Mouse (Mus musculus) spleen, postnatal 4 days (tissue): Measurements from ENCODE around the gene Inip.

Experiments used
- DNase-seq, 2 experiments: peaks; one replicate each; pipeline ENCODE4 v3.0.0; 2022; ENCODE audit warnings: low spot score in 2 of 2

Gene Inip

GRCm38 (mm10) chr4:59801489-59801888 is at the start of gene Inip:
Inip (minus strand) TSS chr4:59801589.
- DNase-seq: no peak

DNA sequence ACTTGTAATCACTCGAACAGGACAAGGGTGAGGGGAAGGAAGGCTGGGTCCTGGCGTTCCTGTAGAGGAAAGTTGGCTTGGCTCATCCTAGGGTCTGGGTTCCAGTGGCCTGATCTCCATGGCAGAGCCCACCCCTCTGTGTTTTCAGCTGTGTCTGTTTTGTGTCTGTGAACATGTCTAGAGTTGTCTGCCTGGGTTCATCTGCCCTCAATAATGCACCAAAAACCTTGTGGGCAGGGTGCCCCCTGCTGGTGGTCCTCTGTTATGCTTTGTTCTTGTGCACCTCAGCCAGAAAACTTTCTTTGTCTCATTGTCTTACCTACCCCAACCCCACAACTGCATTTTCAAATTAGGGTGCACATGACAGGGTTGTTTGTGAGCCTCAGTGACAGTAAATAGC is 48.8 kb upstream of the Inip start:
- peak; percentile 73 to 90 for DNase-seq

DNA sequence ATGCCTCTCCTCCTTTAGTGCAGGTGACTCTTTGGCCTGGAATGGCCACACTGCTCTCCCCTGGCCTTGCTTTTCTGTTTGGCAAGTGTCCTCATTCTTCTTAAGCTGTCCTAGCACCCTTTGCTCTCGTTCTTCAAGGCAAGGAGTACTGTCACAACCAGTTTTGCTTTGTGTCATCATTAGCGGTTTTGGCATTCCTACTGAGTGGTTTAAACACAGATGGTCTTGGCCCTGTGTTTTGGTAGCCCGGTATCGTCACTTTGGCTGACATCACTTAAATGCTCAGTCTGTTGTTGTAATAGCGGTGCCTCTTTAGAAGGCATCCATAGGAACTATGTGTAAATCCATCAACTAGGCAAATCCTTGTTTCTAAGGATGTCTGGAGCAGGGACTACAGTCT is 46.1 kb upstream of the Inip start:
- no peak for DNase-seq

GRCm38 (mm10) chr4:59845245-59845637 is 43.9 kb upstream of the Inip start:
- no peak for DNase-seq

DNA sequence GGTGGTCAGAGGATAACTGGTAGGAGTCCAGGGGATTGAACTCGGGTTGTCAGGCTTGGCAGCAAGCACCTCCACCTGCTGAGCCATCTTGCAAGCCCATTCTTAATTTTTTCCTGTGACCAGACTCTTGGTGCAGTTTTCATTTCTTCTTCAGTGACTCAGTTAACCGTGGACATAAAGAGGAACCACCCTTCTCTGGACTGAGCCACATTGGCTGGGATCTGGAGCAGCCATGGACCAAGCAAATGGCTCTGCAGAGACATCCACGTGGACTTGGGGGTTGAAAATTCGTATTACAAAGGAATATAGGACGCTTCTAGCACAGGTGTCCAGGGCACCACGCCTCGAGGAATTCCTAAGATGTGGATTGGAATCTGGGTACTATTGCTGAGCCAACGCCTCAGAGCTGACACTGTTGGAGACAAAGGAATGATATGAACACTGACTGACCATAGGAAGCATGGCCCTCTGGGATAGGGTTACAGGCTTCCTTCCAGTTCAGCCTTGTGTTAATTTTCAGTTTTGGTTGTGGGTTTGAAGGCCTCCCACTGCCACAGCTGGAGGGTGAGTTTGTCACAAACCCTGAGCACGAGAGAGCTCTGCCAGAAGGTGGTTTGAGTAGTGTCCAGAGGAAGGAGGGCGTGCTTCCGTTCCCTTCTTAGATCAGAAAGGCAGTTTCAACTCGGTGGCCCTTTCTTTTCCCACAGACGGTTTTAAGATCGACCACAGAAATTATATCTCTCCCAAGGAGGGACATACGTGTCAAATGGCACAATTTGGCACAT is 43.3 kb upstream of the Inip start:
- no peak for DNase-seq

DNA sequence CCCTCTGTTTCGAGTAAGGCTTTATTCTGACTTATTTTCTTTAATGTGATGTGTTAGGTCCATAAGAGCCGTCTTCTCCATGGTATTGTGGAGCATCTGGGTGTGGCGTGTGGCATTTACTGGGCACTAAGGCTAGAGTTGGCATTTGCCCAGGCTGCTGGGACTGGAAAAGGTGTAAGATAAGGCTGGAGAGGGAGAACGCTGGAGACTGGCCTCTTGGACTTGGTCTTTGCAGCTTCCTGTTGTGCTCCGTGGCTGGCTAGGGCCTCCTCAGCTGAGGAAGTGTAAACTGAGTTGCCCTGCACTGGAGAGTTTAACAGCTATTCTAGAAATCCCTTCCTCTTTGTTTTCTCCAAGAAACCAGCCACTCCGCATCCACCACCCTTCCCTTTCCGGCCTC is 36.3 kb upstream of the Inip start:
- DNase-seq: no peak

DNA sequence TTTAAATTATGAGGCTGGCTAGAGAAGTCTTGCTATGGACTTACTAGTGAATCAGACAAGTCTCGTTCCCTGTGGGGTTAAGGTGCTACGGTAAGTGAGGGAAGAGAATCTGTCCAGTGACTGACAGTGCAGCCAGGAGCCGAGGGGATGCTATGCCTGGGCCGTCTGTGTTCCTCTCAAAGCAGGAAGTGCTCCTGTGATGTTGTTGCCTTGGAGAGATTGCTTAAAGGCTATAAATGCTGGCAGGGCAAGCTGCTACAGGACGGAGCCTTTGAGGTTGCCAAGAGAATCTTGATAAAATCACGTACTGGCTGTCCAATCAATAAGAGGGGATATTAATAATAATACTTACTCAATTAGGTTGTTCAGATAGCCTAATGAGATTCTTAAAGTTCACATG is 31.4 kb upstream of the Inip start:
- no peak for DNase-seq

GRCm38 (mm10) chr4:59831038-59831437 is 29.6 kb upstream of the Inip start:
- no peak for DNase-seq

GRCm38 (mm10) chr4:59829072-59829471 is 27.7 kb upstream of the Inip start:
- DNase-seq: no peak

DNA sequence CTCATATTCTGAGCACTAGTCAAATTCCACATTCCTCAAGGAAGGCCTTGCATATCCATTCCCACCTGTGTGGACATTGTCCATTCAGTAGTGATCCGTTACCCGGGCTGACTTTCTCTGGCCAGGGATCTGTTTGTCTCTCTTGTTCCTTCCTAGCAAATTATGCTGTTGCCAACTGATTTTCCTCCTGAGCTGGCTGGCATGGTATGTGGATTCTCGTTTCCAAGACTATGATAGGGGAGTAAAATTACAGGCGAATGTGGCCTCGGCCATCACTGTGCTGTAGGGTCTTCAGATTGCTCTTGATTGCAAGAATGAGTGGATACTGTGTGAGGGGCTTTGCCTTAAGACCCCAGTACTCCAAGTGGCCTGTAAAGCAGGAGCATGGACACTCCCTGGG is 25.0 kb upstream of the Inip start:
- DNase-seq: no peak

DNA sequence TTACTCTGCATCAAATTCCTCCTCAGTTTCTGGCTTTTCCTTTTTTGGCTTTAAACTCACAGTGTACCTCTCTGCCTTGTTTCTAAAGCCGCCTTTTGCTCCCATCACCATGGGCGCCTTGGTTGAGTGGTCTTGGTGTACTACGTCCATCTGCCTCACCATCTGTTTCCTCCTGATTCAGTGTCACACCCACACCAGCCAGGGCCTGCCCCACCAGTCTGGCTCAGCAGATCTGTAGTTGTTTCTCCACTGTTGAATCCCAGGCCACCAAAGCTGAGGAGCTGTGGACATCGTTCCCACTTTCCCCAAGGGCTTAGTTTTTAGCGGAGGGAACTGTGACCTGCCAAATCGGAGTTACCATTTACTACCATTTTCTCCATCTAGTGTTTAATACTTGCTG is 24.2 kb upstream of the Inip start:
- peak in 1 of 2 experiments; percentile 35 for DNase-seq

GRCm38 (mm10) chr4:59824860-59825259 is 23.5 kb upstream of the Inip start:
- DNase-seq: no peak

GRCm38 (mm10) chr4:59823470-59823869 is 22.1 kb upstream of the Inip start:
- DNase-seq: no peak

DNA sequence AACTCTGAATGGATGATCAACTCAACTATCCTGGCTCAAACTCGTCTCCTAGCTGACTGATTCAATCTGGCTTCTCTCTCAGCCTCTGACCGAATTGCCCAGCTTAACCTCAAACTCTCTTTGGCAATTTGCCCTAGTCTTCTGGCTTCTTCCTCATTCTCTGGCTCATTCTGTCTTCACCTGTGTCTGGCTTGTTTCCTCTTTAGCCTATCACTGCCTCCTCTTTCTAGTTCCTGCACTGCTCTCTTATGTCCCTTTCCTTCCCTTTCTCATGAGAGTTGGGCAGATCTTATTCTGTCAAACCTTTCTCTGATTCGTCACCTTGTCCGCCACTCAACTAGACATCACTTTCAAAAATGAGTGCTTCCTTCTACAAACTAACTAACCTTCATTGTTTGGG is 20.7 kb upstream of the Inip start:
- no peak for DNase-seq

- DNase-seq: no peak
Observed at GRCm38 (mm10) chr4:59821516-59821915, 20.1 kb upstream of the Inip start.

DNA sequence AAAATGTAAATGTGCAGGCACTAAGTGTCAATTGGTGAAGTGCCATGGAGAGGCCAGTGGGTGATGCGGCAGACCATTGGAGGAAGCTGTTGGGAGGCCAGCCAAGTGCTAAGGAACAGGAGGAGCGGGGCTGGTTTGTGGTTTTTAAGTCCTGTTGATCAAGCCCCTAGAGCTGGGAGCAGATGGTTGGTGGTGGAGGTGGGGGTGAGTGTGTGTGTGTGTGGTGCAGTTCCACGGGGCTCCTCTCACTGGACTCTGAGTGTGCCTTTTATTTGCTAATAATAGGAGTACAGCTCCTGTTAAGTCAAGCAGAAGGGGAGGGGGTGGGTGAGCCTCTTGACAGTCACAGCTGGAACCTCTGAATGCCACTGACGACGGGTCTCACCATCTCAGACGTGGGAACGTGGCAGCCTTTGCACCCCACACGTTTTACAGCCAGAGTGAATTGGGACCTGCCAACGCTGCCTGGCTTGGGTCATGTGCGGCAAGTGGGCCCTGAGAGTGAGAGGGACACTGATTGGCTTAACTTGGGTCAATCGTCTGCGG is 18.2 kb upstream of the Inip start:
- no peak for DNase-seq

DNA sequence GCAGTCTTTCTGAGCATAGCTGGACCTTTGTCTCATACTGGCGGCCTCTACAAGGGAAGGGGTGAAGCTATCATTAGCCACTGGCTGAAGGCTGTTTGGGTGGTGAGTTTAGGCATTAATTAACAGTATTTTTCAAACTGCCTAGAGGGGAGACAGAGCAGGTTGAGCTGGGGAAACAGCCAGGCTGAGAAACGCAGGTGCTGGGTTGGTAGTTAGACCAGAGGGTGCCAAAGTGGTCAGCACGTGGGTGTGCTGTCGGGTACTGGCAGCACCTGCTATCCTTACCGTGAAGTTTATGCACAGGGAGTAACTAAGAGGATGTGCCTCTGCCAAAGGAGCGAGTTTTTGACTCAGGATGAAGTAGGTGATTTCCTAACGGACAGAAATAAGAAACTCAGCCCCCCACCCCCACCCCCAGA is 17.7 kb upstream of the Inip start:
- DNase-seq: no peak

DNA sequence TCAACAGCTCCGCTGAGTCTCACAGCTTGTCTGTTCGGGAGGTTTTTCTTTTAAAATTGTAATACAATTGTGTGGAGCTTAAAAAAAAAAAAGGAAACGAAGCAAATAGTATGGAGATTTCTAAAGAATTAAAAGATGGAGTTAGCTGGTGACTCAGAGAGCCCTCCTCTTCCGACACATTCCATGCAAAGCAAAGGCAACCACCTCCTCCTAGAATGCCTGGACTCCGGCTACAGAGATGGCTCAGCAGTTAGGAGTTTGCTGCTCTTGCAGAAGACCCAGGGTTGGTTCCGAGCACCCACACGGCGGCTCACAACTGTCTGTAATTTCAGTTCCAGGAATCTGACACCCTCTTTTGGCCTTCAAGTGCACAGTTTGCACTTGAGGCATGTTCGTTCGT is 17.1 kb upstream of the Inip start:
- DNase-seq: no peak

DNA sequence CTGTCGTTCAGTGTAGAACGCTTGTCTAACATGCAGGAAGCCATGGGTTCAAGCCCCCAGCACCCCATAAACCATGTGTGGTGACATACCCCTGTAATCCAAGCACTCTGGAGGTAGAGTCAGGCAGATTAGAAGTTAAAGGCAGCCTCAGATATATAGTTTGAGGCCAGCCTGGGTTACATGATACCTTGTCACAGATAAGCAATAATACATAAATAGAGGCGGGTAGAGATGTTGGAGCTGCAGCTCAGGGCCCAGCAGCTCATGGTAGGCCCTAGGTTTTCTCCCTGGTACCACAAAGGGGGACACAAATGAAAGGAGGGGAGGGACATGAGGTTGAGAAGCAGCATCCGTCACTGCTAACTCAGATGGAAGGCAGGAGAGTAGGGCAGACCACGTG is 16.4 kb upstream of the Inip start:
- no peak for DNase-seq

DNA sequence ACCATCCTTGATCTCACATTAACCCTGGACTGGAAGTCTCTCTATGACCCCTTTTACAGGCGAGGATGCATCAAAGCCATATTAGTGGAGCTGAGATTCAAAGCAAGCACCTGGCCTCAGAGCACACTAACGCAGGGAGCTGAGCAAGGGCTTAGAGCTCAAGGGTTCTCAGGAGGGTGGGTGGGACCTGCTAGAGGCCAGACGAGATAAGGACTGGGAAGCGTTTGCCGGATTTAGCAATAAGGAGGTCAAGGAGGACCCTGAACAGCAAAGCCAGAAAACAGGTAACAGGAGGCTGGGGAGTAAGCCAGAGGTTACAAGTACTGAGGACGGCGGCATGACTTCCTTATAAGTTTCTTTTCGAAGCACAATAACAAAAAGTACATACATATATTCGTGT is 15.1 kb upstream of the Inip start:
- no peak for DNase-seq

DNA sequence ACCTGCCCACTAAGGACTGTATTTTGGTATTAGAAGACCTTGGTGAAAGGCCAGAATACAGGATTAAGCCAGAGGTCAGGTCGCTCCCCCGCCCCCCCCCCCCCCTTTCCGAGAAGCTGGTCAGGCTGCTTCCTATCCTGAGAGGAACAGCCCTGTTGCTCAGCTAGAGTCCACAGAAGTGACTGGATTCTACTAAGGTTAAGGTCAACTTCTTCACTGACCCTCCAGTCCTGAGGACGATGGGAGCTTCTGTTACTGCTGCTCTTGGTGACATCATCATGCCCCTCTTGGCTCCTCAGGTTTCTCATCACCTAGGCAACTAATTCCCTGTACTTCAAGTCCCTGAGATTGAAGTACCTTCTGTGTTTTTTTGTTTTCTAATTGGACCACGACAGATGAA is 14.6 kb upstream of the Inip start:
- DNase-seq: no peak

DNA sequence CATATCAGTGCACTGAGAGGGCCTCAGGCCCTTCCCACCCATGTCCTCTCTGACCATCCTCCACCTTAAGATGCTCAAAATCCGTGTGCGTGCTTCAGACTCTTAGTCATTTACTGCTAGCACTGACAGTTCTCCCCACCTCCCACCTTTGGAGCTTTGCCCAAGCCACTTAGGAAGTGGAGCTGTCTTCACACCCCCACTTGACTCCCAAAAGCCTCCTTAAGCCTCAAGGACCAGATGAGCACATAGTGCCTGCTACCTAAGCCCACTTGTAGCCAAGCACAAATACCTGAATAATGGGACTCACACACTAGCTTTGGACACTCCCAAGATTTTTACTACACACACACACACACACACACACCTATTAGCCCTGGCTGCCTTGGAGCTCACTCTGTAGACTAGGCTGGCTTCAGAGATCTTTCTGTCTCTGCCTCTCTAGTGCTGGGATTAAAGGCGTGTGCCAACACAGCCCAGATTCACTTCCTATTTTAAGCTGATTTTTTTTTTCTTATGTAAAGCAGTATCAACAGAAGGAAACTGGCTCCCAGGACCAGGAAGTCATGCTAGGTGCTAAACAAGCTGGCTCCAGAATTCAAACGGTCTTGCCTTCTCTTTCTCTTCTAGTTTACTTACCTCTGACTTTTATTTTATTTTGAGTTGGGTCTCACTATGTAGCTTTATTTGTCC is 13.9 kb upstream of the Inip start:
- DNase-seq: no peak

GRCm38 (mm10) chr4:59814094-59814493 is 12.7 kb upstream of the Inip start:
- no peak for DNase-seq
